Mouse (Mus musculus): ENCODE measurements around the gene Kcnab1.

Gene Kcnab1

DNA sequence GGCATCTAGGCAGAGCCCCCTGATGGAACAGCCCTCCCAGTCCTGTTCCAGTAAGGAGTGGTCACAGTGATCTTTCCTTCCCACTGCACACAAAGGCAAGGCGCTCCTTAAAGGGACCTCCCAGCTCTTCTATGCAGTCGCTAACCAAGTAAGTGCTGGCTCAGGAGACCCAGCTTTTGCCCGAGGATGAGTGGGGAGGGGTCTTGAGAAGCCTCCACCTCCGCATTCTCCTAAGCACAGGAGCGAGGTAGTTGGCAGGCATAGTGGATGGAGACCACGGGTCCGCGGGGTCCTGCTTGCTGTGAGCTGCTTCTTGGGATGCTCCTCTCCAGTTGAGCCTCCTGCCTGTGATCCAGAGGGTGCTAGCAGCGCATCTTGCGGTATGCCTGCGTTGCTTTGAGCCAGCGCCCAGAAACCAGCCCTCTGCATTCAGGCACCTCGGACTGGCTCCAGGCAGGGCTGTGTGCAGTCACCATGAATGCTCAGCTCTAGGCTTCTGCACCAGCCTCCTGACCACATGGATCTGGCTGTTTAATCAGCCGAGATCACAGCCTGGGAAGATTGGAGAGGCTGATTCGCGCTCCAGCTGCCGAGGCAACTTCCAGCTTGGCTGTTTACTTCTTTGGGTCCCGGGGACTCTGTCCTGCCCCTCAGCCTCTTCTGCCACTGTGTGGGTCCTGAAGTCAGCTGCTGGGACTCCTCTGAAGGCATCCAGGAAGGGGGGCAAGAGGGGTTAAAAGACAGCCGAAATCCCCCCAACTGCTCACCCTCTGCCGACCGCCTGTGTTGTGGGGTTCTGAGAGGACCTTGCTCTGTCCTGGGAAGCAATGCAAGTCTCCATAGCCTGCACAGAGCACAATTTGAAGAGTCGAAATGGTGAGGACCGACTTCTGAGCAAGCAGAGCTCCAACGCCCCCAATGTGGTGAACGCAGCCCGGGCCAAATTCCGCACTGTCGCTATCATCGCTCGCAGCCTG, at the start of gene Kcnab1:
TSS of gene Kcnab1 (plus strand) at position 440 of the 977 bp plus-strand sequence.
- DNase-seq (ENCODE audit: low read depth, low spot score), result peak; percentile 36

DNA sequence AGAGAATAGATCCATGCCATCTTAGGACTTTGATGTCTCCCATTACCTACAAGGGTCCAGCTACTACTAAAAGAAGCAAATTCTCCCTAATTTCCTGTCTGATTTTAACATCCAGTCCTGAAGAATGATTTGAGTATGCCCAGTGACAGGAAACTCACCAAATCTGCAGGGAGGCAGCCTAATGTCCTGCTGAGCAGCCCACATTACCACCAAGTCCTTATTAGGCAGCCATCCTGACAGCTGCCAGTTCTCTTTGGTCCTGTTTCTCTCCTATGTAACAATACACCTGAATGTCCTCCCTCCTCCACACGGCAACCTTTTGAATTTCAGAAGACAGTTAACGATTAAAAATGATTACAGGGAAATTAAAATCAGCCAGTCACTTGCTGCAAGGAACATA, 20.9 kb upstream of the Kcnab1 start:
- no peak for DNase-seq (ENCODE audit: low read depth, low spot score)

DNA sequence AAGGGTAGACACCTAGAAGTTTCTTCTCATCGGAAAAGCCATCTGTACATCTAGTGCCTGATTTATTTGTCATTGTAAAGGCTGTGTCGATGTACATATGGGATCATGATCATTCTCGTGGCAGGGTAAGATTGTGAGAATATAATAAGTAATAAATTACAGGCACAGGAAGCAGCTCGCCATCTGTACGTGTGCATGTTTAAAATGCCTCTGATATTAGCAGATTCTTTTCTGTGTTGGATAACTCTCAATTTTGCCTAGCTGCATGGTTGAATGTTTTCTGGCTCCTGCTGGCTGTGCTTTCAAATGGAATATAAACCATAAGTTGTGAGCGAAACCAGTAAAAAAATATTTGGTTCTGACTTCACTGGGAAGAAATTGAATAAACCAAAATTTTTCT, 5.1 kb upstream of the Kcnab1 start:
- no peak for DNase-seq (ENCODE audit: low read depth, low spot score)

DNA sequence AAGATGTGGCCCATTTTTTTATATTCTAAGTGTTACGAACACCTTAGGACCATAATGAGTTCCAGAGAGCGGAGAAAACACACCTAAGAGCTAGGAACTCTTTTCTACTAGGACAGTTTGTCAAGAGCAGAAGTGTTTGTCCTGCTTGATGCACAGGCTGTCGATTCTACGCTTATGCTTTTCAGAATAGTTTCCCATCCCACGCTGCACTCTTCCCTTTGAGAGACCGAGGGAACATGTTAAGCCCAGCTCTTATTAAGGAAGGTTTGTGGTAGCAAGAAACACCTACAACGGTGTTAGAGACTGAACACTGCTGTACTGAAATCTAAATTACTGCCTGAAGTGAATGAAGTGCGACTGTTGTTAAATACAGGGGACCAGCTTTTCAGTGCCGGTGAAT, 1.0 kb downstream of the Kcnab1 start:
- no peak for DNase-seq (ENCODE audit: low read depth, low spot score)

DNA sequence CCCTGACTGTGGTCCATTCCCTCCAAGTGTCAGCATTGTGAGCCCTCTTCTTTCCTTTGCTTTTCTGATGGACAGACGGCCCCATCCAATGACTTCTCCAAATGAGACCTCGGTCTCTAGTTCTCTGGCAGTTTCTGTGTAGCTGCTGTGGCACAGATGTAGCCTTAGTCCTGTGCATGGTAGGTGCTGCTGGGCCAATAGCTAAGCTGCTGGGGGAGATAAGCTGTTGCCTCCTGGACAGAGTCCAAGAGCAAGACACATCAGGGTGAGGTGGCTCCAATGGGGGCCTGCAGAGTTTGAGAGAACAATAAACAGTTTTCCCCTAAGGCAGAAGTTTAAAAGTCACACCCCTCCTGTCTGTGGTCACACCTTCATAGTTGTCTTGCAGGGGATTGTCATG, 2.0 kb downstream of the Kcnab1 start:
- DNase-seq (ENCODE audit: low read depth, low spot score), result no peak

DNA sequence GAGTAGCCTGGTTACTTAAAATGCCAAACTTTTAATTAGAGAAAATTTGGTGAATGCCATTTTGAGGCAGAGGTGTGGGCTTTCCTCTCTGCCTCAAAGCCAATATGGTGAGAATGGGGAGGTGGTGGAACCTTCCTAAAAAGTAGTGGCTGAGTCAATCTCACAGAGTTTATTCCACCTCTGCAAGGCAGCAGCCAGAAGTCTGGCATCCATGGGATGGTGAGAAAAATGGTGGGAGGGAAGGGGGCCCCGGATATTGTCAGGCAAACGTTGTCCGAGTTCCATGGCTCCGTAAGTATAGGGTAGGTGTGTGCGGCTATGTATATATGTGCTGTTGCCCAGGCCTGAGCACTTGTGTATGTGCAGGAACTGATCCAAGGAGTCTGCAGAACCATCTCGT, 6.0 kb downstream of the Kcnab1 start:
- DNase-seq (ENCODE audit: low read depth, low spot score), result no peak

DNA sequence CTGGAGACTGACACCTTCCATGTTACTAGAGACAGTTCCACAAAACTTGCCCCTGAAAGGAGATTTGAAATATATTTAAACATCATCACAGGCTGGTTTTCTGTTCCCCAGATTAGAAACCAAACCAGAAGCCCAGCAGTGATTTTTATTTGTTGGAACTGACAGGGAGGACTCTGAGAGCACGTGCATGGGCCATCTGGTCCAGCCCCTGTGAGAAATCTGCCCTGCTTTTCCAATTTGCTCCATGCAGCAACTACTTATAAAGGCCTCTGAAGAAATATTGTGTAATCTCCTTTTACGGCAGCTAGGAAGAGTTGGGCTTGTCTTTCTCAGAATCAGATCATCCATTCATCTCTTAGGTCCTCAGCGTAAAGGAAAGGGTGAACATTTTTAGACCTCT, 7.8 kb downstream of the Kcnab1 start:
- no peak for DNase-seq (ENCODE audit: low read depth, low spot score)

DNA sequence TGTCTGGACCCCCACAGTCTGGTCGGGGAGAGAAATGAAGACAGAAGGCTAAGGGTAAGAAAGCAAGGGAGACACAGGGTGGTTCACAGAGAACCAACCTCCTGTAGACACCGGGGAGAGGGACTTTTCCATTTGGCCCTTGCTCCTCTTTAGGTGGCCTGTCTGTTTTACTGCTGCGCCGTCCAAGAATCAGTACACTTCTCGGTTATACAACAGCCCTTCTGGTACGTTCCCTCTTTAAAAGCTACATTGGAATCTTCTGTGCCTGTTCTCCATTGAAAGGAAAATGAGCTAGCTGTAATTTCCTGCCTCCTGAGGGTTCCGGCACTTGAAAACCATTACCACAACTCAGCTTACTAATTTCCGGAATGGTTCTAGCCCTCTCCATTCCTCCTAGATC, 8.2 kb downstream of the Kcnab1 start:
- DNase-seq (ENCODE audit: low read depth, low spot score), result no peak

DNA sequence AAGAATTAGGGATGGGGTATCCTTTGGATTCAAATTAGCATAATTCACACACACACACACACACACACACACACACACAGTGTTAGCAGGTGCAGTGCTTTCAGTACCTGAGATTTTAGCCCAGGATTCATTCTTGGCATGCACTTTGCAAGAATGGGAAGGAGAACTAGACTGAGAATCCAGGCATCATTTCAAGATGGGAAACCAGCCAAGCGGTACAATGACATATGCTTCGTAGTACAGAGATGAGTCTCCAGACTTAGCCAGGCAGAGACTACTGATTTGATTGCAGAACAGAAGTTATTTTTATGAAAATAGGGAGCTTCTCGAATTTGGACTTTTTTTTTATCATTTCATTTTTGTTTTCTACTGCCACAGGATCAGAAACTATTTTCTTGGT, 15.8 kb downstream of the Kcnab1 start:
- no peak for DNase-seq (ENCODE audit: low read depth, low spot score)

DNA sequence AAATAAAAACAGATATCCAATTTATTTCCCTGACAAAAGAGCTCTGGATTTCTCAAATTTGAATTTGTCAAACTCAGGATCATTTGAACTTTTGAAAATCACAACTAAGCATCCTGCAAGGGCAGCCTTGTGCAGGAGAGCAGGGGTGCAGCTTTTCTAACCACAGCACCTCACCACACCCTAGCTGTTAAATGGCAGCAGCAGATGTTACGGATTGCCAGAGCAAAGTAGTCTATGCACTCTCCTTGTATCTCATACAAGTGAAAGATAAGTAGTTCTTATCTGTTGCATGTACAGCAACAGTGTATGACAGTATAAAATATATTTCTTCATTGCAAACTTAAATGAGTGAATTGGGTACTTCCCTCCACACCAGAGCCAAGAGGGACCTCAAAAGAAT, 20.4 kb downstream of the Kcnab1 start:
- DNase-seq (ENCODE audit: low read depth, low spot score), result no peak

DNA sequence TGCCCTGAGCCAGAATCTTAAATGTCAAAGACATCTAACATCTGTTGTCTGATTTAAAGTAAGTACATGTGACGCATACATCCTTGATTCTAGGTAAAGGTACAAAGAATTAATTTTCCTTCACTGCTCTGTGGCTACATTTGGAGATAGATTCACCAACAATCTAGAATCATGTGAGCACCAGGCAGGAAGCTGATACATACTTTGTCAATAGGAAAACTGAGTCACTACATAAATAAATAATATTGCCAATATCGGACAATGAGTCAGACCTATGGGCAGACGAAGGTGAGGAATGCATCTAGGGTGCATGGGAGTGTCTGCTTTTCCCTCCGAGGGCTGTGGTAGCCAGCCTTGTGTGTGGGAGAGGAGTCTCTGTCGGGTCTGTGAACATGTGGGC, 25.7 kb downstream of the Kcnab1 start:
- no peak for DNase-seq (ENCODE audit: low read depth, low spot score)

DNA sequence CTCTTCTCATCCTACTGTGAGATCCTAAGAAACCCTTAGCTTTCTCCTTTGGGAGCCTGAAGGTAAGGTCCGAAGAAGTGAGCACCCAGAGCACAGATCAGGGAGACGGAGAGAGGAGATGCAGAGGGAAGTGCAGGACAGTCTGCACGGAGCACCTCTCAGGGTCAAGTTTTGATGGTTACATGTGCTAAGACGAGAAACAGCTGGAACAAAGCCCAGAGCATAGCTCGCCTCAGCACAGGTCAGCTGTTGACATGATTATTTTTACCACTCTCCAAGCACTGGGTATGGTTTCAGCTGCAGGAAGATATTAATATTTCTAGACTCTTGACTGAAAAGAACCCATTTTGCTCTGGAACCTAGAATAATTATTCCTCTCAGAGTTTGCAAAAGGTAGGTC, 27.7 kb downstream of the Kcnab1 start:
- no peak for DNase-seq (ENCODE audit: low read depth, low spot score)

DNA sequence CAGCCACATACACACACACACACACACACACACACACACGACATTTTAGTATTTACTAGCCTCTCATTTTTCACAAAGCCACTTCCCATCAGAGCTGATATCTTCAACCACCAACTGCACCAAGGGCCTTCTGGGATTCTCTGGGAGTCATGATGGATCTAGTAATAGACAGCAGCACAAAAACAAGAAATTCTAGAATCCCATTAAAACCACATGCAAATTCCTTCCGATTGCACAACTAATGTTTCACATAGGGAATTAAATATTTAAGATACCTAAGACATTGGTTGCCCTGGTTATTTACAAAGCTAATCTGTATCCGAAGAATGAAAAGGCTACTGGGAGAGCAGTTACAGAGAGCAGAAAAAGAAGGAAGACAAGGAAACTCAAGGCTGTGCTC, 29.6 kb downstream of the Kcnab1 start:
- no peak for DNase-seq (ENCODE audit: low read depth, low spot score)

DNA sequence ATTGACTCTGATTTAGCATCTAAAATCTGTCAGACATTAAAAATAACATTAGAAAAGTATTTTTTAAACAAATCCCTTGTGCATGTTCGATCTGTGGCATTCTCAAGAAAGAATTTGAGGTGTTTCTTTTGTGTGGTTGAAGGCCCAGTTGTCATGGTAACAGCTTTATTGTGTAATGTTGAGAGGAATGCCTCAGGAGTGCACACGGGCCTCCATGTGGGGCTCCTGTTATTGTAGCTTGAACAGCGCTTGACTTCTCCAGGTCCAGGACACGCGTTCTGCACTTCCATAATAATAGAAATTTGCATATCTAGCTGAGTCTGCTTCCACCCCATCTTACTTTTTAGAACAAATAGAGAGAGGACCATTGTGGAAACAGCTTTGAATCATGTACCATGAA, 36.0 kb downstream of the Kcnab1 start:
- peak; percentile 69 for DNase-seq (ENCODE audit: low read depth, low spot score)

DNA sequence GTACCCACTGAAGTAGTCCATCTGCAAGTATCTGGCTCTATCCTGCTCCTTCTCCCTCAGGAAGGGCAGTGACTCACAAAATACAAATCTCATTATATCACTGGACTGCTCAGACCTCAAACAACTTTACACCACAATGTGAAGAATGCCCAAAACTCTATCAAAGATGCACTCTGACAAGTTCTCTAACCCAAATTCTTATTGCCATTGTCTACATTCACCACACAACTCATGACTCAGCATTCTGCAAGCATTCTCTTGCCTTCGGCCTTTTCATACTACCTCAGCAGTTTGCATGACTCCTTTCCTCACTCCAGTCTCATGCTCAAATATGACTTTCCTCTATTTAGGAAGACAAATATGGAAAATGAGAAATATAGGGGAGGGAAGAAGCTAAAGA, 42.6 kb downstream of the Kcnab1 start:
- DNase-seq (ENCODE audit: low read depth, low spot score), result peak; percentile 4

DNA sequence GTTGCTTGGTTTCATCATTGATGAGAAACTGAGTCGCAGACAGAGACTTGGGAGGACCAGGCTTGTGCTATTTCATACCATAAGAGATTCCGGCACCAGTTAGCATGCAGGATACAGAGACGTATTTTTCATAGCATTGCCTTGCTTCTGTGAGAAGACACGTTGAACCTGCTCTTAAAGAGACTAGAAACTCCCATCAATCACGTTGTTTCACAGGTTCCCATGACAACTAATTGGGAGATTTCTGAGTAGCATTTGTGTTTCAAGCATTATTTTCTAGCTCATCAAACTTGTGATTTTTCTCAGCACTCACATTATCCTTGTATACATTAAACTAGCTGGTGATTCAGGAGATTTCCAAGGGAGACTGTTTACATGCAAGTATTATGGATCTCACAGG, 63.8 kb downstream of the Kcnab1 start:
- DNase-seq (ENCODE audit: low read depth, low spot score), result no peak

DNA sequence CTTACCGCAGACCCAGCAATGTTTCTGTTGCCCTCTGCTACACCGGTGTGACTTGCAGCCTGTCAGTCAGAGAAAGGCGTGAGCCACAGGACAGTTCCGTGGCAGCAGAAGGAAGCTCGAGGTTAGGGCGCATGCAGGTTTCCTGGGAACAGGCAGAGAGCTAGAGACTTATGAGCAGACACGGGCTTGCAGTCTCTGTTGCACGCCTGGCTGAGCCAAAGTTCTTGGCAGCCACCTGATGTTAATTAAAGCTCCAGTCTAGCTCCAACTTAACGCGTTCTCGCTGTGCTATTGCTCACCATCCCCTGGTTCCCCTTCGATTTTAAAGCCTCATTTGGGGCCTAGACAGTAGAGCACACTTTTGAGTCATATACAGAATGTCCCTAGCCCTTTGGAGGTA, 65.4 kb downstream of the Kcnab1 start:
- DNase-seq (ENCODE audit: low read depth, low spot score), result no peak

DNA sequence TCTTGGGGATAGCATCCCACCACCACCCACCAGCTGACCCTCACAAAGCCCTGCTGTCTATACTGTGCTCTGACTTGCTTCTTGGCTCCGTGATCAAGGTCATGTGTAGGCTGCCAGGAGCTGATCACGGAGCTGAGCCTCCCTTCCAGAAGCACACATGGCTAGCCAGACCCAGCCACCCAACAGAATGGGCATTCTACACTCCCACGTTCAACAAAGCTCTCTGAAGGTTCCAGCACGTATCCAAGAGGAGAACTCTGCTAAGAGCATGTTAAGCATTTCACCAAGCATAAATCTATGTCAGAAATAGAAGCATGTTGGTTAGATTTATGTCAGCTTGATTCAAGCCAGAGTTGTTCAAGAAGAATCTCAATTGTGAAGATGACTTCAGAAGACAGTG, 66.6 kb downstream of the Kcnab1 start:
- DNase-seq (ENCODE audit: low read depth, low spot score), result no peak

DNA sequence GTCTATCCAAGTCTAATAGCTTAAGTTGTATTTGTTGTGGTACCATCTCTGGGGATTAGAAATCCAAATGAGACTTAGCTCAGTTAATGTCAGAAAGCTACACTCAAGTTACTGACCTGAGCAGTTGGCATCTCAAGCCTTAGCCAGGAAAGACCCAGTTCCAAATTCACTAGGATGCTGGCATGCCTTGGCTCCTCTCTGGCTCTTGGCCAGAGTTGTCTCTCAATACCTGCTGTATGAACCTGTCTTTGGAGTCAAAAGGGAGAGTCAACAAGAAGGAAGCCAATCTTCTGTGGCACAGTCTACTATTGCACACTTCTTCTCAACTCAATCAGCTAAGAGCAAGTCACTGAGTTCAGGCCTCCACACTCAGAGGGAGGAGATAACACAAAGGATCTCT, 67.7 kb downstream of the Kcnab1 start:
- no peak for DNase-seq (ENCODE audit: low read depth, low spot score)

DNA sequence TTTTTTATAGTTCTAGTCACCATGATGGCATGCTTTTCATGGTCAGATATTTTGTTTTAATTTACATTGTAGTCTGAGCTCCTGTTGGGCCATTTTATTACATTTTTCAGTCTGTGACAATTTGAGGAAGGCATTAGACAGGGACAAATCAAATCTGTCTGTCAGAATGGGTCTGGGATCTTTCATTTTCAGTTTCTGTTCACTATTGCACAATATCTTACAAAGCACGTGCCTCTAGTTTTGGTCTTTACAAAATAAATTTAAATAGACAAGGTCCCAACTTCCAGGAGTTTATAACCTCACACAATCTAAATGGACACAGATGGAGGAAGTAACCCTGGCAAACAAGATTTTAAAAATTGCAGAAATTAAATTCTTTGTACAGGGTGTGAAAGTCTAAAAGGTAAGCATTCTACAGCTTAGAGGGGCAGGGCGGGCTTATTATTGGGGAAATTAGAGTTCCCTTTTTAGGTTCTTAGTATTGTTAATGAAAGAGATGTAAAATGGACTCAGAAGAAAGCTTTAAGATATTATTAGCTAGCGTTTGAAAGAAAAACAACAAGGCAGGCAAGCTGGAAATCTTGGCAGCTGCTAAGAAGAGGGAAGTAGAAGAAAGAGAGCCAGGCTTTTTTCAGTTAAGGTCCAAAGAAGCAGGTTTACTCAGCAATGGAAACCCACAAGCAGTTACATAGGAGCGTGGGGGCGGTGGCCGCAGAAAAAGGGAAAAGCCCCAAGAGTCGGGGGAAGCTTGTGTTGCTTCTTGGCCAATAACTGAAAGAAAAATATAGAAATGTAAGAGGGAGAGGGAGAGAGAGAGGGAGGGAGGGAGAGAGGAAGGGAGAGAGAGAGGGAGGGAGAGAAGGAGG, 78.9 kb downstream of the Kcnab1 start:
- no peak for DNase-seq (ENCODE audit: low read depth, low spot score)

DNA sequence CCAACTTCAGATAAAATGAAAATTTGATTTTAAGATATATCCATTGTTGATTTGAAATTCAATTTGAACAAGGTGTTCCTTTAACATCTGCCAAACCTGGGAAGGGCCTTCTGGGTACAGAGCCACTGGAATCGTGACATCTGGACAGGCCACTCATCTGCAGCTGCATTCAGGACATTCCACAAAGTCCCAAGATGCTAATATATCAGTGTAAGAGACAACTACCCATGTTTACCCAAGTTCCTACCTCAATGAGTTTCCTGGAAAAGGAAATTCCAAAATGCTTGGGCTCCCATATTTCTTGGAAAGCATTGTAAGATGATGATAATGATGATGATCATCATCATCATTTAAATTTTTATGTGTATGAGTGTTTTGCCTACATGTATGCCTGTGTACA, 91.4 kb downstream of the Kcnab1 start:
- no peak for DNase-seq (ENCODE audit: low read depth, low spot score)

DNA sequence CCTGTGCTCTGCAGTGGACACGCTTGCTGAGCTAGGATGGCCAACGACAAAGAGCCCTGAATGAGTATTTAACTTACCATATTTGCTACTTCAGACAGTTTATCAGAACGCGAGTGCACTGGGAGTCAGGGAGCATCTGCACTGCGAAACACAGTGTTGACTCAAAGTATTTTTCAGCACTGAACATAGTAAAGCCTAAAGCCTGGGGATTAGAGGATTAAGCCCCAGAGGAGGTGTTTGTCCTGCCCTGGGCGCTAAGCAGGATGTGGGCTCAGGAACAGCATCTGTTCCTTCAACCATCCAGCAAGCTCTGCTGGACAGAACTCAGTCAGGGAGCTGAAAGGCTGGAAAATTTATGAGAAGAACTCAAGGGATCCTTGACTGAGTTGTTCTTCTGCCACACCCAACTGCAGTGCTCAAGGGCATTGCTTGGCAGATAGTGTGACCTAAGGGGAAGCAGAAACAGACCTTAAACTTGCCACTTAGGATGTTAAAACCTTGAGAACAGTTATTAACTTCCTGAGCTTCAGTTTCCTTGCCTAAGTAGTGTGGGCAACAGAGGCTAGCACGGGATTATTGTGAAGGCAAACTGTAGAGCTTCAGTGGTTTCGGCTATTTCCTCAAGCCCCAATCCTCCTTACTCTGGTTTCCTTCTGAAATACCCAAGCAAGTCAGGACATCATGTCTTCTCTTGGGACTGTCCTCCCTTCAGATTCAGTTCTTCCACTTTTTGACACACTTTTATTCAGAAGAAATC, 94.4 kb downstream of the Kcnab1 start:
- no peak for DNase-seq (ENCODE audit: low read depth, low spot score)

All from R1 (cell line).